Mouse (Mus musculus) small intestine, adult 2 months (tissue): Measurements from ENCODE around the gene Apeh.

Source experiments
- CTCF ChIP-seq: fragments of 200-500 bp; IDR thresholded peaks from 2 replicates; pipeline ENCODE4 v1.5.1; 2012; ENCODE audit warnings: low read depth, mild to moderate bottlenecking, control low read depth, inconsistent platforms, low read length, moderate library complexity, mixed read lengths; ENCODE audit not compliant: insufficient replicate concordance, insufficient read length; ENCODE audit errors: extremely low read depth
- POLR2A ChIP-seq: fragments of 200-500 bp; IDR thresholded peaks from 2 replicates; pipeline ENCODE4 v1.6.1; 2012; ENCODE audit warnings: low read depth, mild to moderate bottlenecking, control low read depth, inconsistent platforms, low read length, moderate library complexity

- TF ChIP-seq POLR2A (no peak), CTCF (no peak)
These were observed 37.2 kb downstream of the Apeh start for GRCm38 (mm10) chr9:108057262-108057562.
